Mouse (Mus musculus): ENCODE data around the gene Tiprl.

DNA sequence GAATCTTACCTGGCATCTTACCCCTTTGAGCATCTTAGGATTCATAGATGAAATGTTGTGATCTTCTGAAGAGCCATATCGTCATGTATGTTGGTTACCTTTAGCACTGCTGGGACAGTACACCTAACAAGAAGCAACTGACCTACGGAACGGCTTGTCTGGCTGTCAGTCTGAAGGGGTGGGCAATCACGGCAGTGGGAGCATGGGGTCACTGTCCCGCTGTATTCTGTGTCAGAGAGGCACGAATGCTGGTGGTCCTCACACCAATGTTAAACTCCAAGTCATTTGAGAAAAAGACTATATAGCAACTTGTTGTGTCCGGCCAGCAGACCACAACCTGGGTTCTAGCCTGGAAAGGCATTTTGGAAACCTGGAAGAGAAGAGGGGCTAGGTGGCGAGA, 65.5 kb downstream of the Tiprl start:
- TF ChIP-seq EP300 (IDR thresholded peaks at IDR 0.05) (no peak), CTCF (IDR thresholded peaks at IDR 0.05) (no peak)

Measured in lung, postnatal 0 days (tissue).